Mouse (Mus musculus): Measurements from ENCODE around the gene Wdtc1. TPM values are rescaled to one million over a fixed set of nuclear protein-coding genes. Genes with fewer than 3 reads are reported as not detected.
A peak's percentile ranks its signal among the peaks of the same experiment; 100 is the strongest.

Wdtc1 gene
- total and polyA plus RNA-seq, 2 experiments from 2014 or later = 9.3 to 39.9 TPM

- DNase-seq (ENCODE audit: low spot score) (peak; percentile 27), ATAC-seq (ENCODE audit: insufficient read depth, low read depth) (no peak)
- Histone ChIP-seq H3K27me3 (ENCODE audit: control insufficient read depth, insufficient read depth, low read length) (no peaks in the 10 kb centered on the region), H3K4me3 (ENCODE audit: low read depth, low read length) (no peak overlapping the region), H3K4me1 (ENCODE audit: control insufficient read depth, insufficient read depth) (peaks cover 70% of the 10 kb centered on the region), H3K27ac (ENCODE audit: low read depth) (peak overlapping the region; percentile 40; the same call in 1 of the 2 replicates), H3K9me3 (replicated peaks; ENCODE audit: control insufficient read depth, low read length) (no peaks in the 10 kb centered on the region), H3K36me3 (replicated peaks; ENCODE audit: control insufficient read depth, insufficient read depth, low read length) (no peaks in the 10 kb centered on the region; the same call in 1 of the 2 replicates), H3K9ac (replicated peaks; ENCODE audit: low read depth, low read length) (no peak overlapping the region), H3K4me2 (ENCODE audit: low read depth, low read length) (no peak overlapping the region)
- WGBS = 46% methylated on average over 10 of the region's 10 CpGs
- TF ChIP-seq EP300 (IDR thresholded peaks at IDR 0.05; ENCODE audit: low read depth) (no peak), CTCF (IDR thresholded peaks at IDR 0.05; ENCODE audit: low read depth) (no peak)
Observed at GRCm38 (mm10) chr4:133375812-133376577, 22.7 kb upstream of the Wdtc1 start.

- DNase-seq (ENCODE audit: low spot score) (no peak), ATAC-seq (ENCODE audit: insufficient read depth, low read depth) (no peak)
- Histone ChIP-seq H3K36me3 (replicated peaks; ENCODE audit: control insufficient read depth, insufficient read depth, low read length) (no peaks in the 10 kb centered on the region; the same call in 1 of the 2 replicates), H3K27me3 (ENCODE audit: control insufficient read depth, insufficient read depth, low read length) (no peaks in the 10 kb centered on the region), H3K4me1 (ENCODE audit: control insufficient read depth, insufficient read depth) (peaks cover 61% of the 10 kb centered on the region), H3K9me3 (replicated peaks; ENCODE audit: control insufficient read depth, low read length) (no peaks in the 10 kb centered on the region), H3K4me2 (ENCODE audit: low read depth, low read length) (no peak overlapping the region), H3K4me3 (ENCODE audit: low read depth, low read length) (no peak overlapping the region), H3K9ac (replicated peaks; ENCODE audit: low read depth, low read length) (no peak overlapping the region), H3K27ac (ENCODE audit: low read depth) (no peak overlapping the region)
- TF ChIP-seq CTCF (IDR thresholded peaks at IDR 0.05; ENCODE audit: low read depth) = no peak
- no peak for TF ChIP-seq EP300 (IDR thresholded peaks at IDR 0.05; ENCODE audit: low read depth)
- 74% methylated on average over 4 of the region's 4 CpGs for WGBS
Observed at GRCm38 (mm10) chr4:133374011-133374410, 20.7 kb upstream of the Wdtc1 start.

- Histone ChIP-seq H3K4me3 (ENCODE audit: low read depth, low read length) (peak overlapping the region; percentile 95), H3K9me3 (replicated peaks; ENCODE audit: control insufficient read depth, low read length) (no peaks in the 10 kb centered on the region), H3K4me2 (ENCODE audit: low read depth, low read length) (peak overlapping the region; percentile 90), H3K4me1 (ENCODE audit: control insufficient read depth, insufficient read depth) (peaks cover 44% of the 10 kb centered on the region), H3K9ac (replicated peaks; ENCODE audit: low read depth, low read length) (peak overlapping the region; percentile 43), H3K27me3 (ENCODE audit: control insufficient read depth, insufficient read depth, low read length) (no peaks in the 10 kb centered on the region), H3K36me3 (replicated peaks; ENCODE audit: control insufficient read depth, insufficient read depth, low read length) (no peaks in the 10 kb centered on the region; the same call in 1 of the 2 replicates), H3K27ac (ENCODE audit: low read depth) (peak overlapping the region; percentile 67)
- TF ChIP-seq CTCF (IDR thresholded peaks at IDR 0.05; ENCODE audit: low read depth) = no peak
- no peak for TF ChIP-seq EP300 (IDR thresholded peaks at IDR 0.05; ENCODE audit: low read depth)
- DNase-seq (ENCODE audit: low spot score) (peak; percentile 61), ATAC-seq (ENCODE audit: insufficient read depth, low read depth) (peak; percentile 16; the same call in 1 of the 2 replicates)
- WGBS = 21% methylated on average over 6 of the region's 6 CpGs
Observed at GRCm38 (mm10) chr4:133372278-133372665, 19.0 kb upstream of the Wdtc1 start.

GRCm38 (mm10) chr4:133371621-133372277 lies 18.5 kb upstream of the Wdtc1 start:
- H3K4me2 ChIP-seq (ENCODE audit: low read depth, low read length) = peak overlapping the region; percentile 90
- no peaks in the 10 kb centered on the region for H3K9me3 ChIP-seq (replicated peaks; ENCODE audit: control insufficient read depth, low read length)
- H3K27me3 ChIP-seq (ENCODE audit: control insufficient read depth, insufficient read depth, low read length) = no peaks in the 10 kb centered on the region
- H3K27ac ChIP-seq (ENCODE audit: low read depth) = peak overlapping the region; percentile 67
- TF ChIP-seq CTCF (IDR thresholded peaks at IDR 0.05; ENCODE audit: low read depth) (no peak), EP300 (IDR thresholded peaks at IDR 0.05; ENCODE audit: low read depth) (no peak)
- H3K4me1 ChIP-seq (ENCODE audit: control insufficient read depth, insufficient read depth) = peaks cover 44% of the 10 kb centered on the region
- peak; percentile 51 for DNase-seq (ENCODE audit: low spot score)
- ATAC-seq (ENCODE audit: insufficient read depth, low read depth) = no peak
- no peaks in the 10 kb centered on the region; the same call in 1 of the 2 replicates for H3K36me3 ChIP-seq (replicated peaks; ENCODE audit: control insufficient read depth, insufficient read depth, low read length)
- H3K9ac ChIP-seq (replicated peaks; ENCODE audit: low read depth, low read length) = peak overlapping the region; percentile 43
- 34% methylated on average over 7 of the region's 7 CpGs for WGBS
- H3K4me3 ChIP-seq (ENCODE audit: low read depth, low read length) = peak overlapping the region; percentile 95

GRCm38 (mm10) chr4:133370298-133371274 lies 17.3 kb upstream of the Wdtc1 start:
- ATAC-seq (ENCODE audit: insufficient read depth, low read depth) = no peak

More at GRCm38 (mm10) chr4:133370298-133371274, 17.3 kb upstream of the Wdtc1 start:
- H3K9ac ChIP-seq (replicated peaks; ENCODE audit: low read depth, low read length) = peak overlapping the region; percentile 89
- 59% methylated on average over 22 of the region's 22 CpGs for WGBS
- no peak for TF ChIP-seq CTCF (IDR thresholded peaks at IDR 0.05; ENCODE audit: low read depth)
- TF ChIP-seq EP300 (IDR thresholded peaks at IDR 0.05; ENCODE audit: low read depth) = no peak
- DNase-seq (ENCODE audit: low spot score) = no peak
- no peaks in the 10 kb centered on the region for H3K27me3 ChIP-seq (ENCODE audit: control insufficient read depth, insufficient read depth, low read length)
- H3K4me3 ChIP-seq (ENCODE audit: low read depth, low read length) = peak overlapping the region; percentile 95
- H3K9me3 ChIP-seq (replicated peaks; ENCODE audit: control insufficient read depth, low read length) = no peaks in the 10 kb centered on the region
- peaks cover 35% of the 10 kb centered on the region for H3K4me1 ChIP-seq (ENCODE audit: control insufficient read depth, insufficient read depth)
- peak overlapping the region; percentile 88 for H3K27ac ChIP-seq (ENCODE audit: low read depth)
- no peaks in the 10 kb centered on the region; the same call in 1 of the 2 replicates for H3K36me3 ChIP-seq (replicated peaks; ENCODE audit: control insufficient read depth, insufficient read depth, low read length)
- H3K4me2 ChIP-seq (ENCODE audit: low read depth, low read length) = peak overlapping the region; percentile 90

All from heart, postnatal 0 days (tissue).